Mouse (Mus musculus) frontal cortex, adult (tissue): ENCODE measurements around the gene Mta2.
"Not testable (repeated sequence)": the region's sequence is repeated elsewhere in the genome, so short reads cannot be mapped to it uniquely, and the experiment has no call there.

Source experiments
- ATAC-seq: cut with Nextera tagmentation; 2 replicates; pipeline ENCODE4 v1.9.2; 2017; ENCODE audit warnings: mild to moderate bottlenecking, moderate library complexity, mixed read lengths; ENCODE audit not compliant: low TSS enrichment

The Mta2 gene

DNA sequence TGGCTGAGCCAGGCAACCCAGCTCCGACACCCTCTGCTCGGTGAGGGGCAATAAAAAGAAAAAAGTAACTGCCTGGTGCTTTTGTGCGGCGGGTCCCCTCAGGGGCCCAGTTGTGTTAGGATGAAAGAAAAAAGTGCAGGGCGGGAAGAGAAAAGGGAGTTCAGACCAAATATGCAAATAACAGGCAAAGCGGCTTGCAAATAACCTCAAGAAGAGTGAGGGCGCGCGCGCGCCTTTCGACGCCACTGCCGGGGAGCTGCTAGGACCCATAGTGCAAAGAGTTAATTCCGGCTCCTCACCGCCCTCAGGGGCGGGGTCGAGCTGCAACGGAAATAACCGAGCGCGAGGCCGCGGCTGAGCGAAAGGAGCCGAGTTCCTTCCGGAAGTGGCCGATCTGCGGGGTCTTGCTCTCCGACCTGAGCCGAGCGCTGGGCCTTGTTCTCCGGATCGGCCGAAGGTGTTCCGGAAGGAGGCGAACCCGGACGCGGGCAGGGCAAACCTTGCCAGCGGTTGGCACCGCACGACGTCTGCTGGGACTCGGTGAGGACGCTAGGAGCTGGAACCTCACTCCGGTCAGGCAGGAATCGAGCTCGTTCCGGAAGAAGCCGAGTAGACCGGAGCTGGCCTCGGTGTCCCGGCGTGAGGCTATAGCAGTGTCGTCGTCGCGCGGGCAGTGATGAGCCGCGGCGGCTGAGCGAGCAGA, at the start of gene Mta2:
TSS of gene Mta2 (plus strand) at position 361 of the 703 bp plus-strand sequence.
- ATAC-seq = peak; percentile 92

- ATAC-seq = peak; percentile 58
These were observed 48.6 kb upstream of the Mta2 start, which contains the start of gene Ints5 for GRCm38 (mm10) chr19:8892829-8893766. Ints5 (plus strand) TSS chr19:8893005.

DNA sequence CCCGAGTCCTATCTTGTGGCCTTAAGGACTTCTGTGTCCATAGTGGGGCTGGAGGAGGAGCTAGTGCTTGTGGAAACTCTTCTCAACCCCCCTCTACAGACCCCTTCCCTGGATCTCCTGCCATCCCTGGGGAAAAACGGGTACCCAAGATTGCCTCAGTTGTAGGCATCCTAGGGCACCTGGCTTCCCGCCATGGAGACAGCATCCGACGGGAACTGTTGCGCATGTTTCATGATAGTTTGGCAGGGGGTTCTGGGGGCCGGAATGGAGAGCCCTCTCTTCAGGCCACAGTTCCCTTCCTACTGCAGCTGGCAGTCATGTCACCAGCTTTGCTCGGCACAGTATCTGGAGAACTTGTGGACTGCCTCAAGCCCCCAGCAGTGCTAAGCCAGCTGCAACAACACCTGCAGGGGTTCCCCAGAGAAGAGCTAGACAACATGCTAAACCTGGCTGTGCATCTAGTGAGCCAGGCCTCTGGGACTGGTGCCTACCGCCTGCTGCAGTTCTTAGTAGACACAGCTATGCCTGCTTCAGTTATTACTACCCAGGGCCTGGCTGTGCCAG, 46.2 kb upstream of the Mta2 start:
- no peak for ATAC-seq

DNA sequence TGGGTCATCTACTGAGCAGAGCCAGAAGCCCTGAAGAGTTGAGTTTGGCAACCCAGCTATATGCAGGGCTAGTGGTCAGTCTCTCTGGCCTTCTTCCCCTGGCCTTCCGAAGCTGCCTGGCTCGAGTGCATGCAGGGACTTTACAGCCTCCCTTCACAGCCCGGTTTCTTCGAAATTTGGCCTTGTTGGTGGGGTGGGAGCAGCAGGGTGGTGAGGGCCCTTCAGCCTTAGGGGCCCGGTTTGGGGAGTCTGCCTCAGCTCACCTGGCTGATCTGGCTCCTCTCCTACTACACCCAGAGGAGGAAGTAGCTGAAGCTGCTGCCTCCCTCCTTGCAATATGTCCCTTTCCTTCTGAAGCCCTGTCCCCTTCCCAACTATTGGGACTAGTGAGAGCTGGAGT, 45.4 kb upstream of the Mta2 start:
- not testable (repeated sequence) for ATAC-seq

DNA sequence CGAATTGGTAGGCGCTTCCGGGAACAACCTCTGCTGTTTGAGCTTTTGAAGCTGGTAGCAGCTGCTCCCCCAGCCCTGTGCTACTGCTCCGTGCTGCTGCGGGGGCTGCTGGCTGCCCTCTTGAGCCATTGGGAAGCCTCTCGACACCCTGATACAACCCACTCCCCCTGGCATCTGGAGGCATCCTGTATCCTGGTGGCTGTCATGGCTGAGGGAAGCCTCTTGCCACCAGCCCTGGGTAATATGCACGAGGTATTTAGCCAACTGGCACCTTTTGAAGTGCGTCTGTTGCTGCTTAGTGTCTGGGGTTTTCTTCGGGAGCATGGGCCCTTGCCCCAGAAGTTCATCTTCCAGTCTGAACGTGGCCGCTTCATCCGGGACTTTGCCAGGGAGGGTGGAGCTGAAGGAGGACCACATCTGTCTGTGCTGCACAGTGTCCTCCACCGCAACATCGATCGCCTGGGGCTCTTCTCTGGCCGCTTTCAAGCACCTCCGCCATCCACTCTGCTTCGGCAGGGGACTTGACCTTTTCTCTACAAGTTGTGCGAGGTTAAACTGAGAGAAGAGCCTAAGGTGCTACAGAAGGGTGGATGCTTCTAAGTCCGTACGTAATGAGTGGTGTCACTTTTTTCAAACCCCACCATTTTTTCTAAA, 44.3 kb upstream of the Mta2 start:
- ATAC-seq = not testable (repeated sequence)

DNA sequence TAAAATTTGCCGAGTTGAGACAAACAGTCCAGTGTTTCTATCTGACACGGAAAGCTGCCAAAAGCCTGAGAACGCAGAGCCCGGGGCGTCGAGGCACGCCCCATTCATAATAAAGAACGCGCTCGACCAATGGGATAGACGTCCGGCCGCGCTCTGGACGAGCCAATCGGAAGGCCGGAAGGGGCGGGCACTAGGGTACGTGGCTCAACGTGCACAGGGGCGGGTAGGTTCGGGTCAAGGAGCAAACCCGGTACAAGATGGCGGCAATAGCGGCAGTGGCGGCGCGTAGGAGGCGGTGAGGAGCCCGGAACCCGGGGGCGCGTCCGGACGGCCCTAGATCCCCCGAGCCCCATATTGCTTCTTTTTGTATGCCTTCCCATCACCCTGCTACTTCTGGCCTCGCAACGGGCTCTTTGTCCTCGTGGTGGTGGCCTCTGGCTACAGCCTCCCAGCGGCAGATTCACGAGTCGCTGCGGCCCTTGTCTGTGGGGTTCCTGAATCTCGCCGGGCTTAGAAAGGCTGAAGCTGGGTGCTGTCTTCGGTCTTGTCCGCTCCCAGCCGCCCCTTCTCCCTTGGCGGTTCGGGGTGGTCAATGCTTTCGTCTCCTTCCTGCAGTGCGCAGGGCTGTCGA, 43.7 kb upstream of the Mta2 start, which contains the start of gene Ganab:
TSS of gene Ganab (plus strand) at position 207 of the 631 bp plus-strand sequence.
- peak; percentile 98 for ATAC-seq

GRCm38 (mm10) chr19:8898576-8898975, 43.1 kb upstream of the Mta2 start:
- ATAC-seq = no peak

DNA sequence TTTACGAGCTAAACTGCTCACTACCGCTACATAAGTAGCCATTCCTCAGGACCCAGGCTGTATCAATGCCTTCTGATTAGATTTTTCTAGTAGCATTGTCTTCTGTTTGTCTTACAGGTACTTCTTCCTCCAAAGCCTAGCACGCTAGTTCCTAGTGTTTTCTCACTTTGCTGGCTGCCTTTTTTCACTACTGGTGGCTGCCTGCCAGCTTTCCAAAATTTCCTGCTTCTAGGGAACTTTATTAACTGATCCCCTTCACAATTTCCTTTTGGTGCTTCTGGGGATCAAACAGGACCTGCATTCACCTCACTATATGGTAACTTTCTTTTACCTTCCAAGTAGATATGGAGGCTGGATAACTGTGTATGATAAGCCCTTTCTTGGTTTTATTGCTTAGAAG, 42.6 kb upstream of the Mta2 start:
- ATAC-seq = no peak

GRCm38 (mm10) chr19:8903412-8903811, 38.3 kb upstream of the Mta2 start:
- ATAC-seq = no peak

GRCm38 (mm10) chr19:8908531-8908930, 33.1 kb upstream of the Mta2 start:
- ATAC-seq = no peak

GRCm38 (mm10) chr19:8911810-8912209, 29.9 kb upstream of the Mta2 start:
- ATAC-seq = peak; percentile 65

- ATAC-seq = peak; percentile 86
These were observed 27.5 kb upstream of the Mta2 start for GRCm38 (mm10) chr19:8914212-8914611.

GRCm38 (mm10) chr19:8919000-8919399, 22.7 kb upstream of the Mta2 start:
- ATAC-seq = no peak

DNA sequence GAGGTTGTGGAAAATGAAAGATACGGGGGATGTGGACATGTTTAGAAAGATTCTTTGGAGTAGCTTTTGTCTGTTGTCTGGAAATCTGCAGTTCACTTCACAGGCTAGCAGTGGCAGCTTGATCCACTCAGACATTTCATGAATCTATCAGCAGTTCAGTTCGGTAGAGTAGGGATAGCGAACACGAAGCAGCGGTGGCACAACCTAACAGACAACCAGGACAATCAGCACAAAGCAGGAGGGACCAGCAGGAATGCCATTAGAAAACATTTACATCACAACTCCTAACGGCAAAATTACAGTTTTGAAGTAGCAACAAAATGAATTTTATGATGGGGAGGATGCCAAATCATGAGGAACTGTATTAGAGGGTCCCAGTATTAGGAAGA, 22.0 kb upstream of the Mta2 start:
- ATAC-seq = no peak

- ATAC-seq = peak; percentile 98
These were observed 21.5 kb upstream of the Mta2 start, which contains the start of gene B3gat3 for GRCm38 (mm10) chr19:8920073-8920736. B3gat3 (plus strand) TSS chr19:8920374.

DNA sequence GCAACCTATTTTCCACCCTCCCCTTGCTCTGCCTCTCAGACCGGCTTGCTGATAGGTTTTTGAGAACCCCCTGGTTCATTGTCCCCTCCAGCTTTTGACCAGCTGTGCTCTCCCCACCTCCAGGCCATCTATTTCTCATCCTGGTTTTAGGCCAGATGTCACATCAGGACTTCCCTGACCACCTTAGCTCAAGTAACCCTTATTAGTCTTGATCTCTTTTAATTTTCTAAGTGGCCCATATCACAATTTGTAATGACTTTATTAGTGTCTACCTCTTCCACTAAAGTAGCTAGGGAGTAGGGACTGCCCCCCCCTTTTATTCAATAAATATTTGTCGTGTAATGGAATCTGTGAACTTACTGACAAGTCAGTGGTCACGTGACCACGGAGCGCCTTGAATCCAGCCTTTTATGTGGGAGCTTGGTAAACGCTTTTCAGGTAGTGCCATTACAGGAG, 20.8 kb upstream of the Mta2 start:
- peak; percentile 14; the same call in 1 of the 2 replicates for ATAC-seq

GRCm38 (mm10) chr19:8921741-8922140, 19.9 kb upstream of the Mta2 start:
- no peak for ATAC-seq

GRCm38 (mm10) chr19:8926766-8927165, 14.9 kb upstream of the Mta2 start:
- ATAC-seq = peak; percentile 10; the same call in 1 of the 2 replicates

DNA sequence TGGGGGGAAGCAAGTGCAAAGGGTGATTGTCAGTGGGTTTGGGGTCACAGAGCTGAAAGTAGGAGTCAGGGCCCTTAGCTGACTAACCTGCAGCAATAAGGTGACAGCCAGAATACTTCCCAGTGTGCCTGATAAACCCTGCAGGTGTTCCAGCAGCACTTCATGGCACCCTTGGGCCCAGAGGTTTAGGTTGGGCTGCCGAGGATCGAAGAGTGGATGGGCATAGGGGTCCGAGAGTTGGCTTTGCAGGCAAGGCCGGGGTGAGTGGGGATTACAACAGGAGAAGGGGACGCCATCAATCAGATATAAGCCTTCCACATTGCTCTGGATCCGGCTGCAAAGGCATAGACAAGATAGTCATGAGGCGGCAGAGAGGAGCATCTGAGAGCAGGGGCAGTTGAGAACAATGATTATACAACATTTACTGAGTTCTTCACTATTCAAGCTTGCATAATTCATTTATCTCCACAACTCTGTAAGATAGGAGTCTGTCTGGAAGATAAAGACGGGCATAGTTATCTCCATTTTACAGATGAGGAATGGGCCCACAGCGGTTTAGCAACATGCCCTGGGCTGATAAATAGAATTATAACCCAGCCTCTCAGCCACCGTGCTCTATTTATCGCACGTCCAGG, 13.7 kb upstream of the Mta2 start:
- peak; percentile 55; the same call in 1 of the 2 replicates for ATAC-seq

DNA sequence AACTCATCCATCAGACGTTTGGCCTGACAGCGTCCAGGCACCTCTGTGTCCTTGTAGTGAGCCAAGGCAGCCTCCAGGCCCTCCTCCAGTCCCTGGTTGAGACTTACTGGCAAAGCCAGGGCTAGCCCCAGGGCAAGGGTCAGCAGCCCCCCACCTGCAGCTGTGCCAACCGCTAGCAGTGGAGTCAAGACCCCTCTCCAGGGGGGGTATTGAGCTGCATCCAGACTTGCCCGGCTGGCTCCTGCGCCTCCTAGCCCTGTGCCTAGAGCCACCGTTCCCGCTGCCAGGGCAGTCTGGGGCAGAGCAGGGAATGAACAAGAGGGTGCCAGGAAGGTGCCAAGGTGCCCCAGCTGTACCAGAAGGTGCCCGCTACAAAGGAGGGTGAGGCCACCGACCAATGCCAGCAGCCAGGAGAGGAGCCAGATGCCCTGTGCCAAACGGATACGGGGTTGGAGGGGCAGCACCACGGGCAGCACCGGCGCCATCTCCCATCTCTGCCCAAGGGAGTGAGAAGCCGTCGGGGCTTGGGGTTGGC, 12.9 kb upstream of the Mta2 start:
- no peak for ATAC-seq
